Mouse (Mus musculus) ovary, postnatal 36 days (tissue): ENCODE results near the gene Elp5.

Experiments used
- DNase-seq: peaks from one replicate; pipeline ENCODE4 v3.0.0; 2022; ENCODE audit warnings: low spot score, mixed read lengths

The Elp5 gene

GRCm38 (mm10) chr11:70014880-70015558, 32.7 kb upstream of the Elp5 start, which contains the start of gene Acadvl:
Gene Acadvl (minus strand): TSS chr11:70015411.
- DNase-seq: peak; percentile 86

DNA sequence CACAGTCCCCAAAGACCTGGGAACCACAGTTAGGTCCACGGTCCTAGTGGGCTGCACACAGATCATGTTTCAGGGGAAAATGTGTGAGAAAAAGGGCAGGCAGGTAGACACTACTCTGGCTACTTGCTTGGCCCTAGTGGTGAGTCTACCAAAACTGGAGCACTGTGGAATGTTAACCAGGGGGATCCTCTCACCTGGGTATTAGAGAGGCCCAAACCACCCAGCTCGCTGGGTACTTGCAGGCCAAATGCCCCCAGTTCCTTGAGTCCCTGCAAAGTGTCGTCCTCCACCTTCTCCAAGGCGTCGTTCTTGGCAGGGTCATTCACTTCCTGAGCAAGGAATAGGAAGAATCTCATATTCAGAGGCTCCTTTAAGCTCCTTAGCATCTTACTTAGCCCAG, 31.7 kb upstream of the Elp5 start:
- no peak for DNase-seq

GRCm38 (mm10) chr11:70013408-70013807, 31.1 kb upstream of the Elp5 start:
- no peak for DNase-seq

DNA sequence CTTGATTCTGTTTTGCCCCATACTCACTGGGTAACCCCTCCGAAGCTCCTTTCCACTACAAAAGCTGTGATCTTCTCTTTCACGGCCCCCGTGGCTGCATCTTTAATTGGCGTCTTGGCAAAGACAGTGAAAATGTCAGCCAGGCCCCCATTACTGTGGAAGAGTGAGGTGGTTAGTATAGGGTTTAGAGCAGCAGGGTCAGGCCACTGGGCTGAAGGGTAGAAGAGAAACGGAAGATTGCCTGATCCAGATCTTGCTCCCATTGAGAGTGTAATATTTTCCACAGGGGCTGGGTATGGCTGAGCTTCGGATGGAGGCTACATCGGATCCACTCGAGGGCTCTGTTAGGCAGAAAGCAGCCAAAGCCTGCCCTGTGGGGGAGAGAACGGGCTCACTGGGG, 30.6 kb upstream of the Elp5 start:
- DNase-seq: no peak

DNA sequence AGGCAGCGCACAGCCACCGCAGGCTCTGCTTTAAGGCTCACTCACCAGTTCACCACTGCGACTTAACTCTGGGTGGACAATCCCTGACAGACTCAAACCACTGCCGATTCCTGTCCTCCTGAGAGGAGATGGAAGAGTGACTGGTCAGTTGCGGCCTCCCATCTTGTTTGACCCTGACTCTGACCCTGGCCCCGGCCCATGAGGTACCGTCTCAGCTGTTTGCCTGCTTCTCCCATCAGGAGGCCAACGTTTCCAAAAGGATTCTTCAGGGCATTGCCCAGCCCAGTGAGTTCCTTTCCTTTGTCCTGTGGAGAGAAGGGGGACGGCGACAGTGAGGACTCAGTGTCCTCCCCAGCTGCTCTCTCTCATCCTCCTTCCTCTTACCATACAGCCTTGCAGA, 28.6 kb upstream of the Elp5 start:
- DNase-seq: no peak

GRCm38 (mm10) chr11:70010548-70010947, 28.2 kb upstream of the Elp5 start:
- DNase-seq: peak; percentile 3

DNA sequence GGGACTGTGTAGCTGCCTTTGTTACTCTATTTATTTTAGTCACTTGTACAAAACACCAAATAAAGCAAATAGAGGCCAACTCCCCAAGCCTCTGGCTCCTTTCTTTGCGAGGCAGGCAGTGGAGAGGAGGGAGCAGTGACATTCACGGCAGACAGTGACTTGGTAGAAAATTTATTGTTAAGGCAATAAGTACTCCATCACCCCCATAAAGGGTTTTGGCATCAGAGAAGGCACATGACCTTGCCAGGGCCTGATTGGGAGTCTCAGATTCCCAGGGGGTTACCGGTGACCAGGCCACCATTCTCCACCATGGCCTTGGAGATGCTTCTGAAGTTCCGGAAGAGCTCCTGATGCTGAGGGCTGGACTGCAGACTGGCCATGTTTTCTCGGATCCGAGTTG, 27.7 kb upstream of the Elp5 start:
- peak; percentile 2 for DNase-seq

DNA sequence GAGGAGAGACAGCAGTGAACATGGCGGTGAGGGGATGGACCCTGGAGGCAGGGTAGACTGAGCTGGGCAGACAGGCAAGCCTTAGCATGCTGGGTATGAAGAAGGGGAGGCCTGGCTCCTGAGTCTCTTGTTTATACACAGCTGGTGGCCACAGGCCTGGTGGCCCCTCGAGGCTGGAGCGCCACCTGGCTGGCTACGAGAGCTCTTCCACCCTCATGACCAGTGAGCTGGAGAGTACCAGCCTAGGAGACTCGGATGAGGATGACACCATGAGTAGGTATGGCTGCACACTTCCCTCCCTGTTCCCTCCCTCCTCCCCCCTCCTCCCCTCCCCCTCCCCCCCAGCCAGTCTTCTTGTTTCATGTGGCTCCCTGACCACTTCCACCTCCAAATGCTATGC, 23.2 kb upstream of the Elp5 start:
- DNase-seq: no peak

- DNase-seq: no peak
Measured at GRCm38 (mm10) chr11:70002471-70002870, 20.2 kb upstream of the Elp5 start.

GRCm38 (mm10) chr11:70001865-70002264, 19.5 kb upstream of the Elp5 start:
- DNase-seq: no peak

- DNase-seq: no peak
Measured at GRCm38 (mm10) chr11:70001159-70001558, 18.8 kb upstream of the Elp5 start.

DNA sequence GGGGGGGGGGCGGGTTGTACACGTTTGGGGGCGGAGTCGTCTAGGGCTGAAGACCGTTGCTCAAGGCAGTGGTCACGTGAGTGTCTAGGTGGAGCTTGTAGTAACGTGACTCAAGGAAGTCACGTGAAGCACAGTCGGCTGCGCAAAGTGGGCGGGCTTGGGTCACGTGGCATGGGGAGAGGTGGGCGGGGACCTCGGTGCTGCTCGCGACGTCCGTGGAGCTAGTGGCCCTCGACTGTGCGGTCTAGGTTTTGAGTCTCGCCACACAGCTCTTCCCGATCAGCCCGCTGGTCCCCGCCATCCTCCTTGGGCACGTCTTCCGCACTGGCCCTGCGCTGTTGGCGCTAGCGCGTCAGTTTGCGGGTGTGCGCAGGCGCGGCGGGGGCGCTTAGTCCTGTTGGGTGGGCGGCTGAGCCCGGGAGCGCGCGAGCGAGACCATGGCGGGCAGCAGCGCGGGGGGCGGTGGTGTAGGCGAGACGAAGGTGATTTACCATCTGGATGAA, 18.1 kb upstream of the Elp5 start, which contains the start of gene Dvl2:
Gene Dvl2, plus strand, starts transcription at position 200 of the 503 bp plus-strand sequence.
- DNase-seq: peak; percentile 86

DNA sequence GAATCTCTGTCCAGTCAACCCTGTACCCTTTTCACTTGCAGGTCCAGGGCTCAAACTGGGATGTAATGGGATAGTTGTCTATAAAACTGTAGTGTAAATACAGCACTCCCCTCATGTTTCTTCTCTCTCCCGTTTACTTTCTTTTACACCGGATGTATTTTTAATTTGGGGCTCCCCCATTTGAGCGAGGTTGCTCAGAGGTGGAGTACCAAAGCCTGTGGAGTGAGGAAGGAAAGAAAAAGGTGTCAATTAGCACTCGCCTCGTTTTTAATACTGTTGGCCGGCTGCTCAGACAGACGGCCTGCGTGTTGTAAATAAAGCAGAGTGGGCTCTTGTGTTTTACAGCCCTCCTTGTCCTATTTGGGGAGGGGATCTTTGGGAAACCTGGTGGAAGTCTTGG, 17.3 kb upstream of the Elp5 start:
- no peak for DNase-seq

DNA sequence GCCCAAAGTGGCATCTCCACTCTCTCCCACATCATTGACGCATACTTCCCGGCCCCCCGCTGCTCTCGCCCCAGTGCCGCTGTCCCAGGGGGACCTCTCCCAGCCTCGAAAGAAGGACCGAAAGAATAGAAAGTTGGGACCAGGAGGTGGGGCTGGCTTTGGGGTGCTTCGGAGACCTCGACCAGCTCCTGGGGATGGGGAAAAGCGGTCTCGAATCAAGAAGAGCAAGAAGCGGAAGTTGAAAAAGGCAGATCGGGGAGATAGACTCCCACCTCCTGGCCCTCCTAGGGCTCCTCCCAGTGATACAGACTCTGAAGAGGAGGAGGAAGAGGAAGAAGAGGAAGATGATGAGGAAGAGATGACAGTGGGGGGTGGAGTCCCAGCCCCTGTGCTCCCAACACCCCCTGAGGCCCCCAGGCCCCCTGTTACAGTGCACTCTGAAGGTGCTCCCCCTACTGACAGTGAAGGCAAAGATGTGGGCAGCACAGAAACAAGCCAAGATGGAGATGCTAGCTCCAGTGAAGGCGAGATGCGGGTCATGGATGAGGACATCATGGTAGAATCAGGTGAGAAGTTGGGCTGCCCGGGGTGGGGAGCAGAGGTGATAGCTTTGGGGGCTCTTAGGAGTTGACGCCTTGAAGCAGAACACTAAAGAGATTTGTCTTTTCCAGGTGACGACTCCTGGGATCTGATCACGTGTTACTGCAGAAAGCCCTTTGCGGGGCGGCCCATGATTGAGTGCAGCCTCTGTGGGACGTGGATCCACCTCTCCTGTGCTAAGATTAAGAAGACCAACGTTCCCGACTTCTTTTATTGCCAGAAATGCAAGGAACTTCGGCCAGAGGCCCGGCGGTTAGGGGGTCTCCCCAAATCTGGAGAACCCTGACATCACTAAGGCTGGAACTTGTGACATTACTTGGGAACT, 16.5 kb upstream of the Elp5 start:
- DNase-seq: no peak

GRCm38 (mm10) chr11:69997070-69997509, 14.8 kb upstream of the Elp5 start:
- DNase-seq: peak; percentile 93

- peak; percentile 58 for DNase-seq
Measured at GRCm38 (mm10) chr11:69996161-69997061, 14.1 kb upstream of the Elp5 start.

GRCm38 (mm10) chr11:69995391-69995960, 13.2 kb upstream of the Elp5 start, which contains the start of gene Phf23:
Gene Phf23 (plus strand): TSS chr11:69995777.
- peak; percentile 96 for DNase-seq

DNA sequence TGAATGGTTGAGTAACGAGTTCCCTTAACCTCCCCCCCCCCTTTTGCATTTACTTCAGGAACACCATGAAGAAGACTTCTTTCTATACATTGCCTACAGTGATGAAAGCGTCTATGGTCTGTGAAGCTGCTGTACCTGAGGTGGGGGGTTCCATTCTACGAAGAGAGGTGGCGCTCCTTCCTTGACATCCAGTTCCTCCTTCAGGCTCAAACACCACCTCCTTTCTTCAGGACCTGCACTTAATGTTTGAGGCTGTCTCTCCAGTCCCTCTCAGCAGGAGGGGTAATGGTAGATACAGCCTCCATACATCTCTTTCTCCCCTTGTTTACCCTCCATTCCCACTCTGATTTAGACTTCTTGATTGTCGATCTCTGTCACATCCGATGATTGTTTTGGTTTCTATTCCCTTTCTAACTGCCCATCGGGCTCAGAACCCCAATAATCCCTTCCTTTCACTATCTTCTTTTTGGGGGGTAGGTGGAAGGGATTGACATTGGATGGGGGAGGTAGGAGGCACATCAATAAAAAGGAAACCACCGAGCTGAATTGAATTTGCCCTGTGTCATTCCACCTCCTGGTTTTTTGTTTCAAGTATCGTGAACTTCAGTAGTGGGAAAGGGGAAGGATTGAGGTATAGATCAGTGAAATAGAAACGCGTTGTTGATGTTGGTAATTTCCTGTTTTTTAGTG, 12.2 kb upstream of the Elp5 start:
- no peak for DNase-seq

GRCm38 (mm10) chr11:69992932-69993331, 10.6 kb upstream of the Elp5 start:
- no peak for DNase-seq

DNA sequence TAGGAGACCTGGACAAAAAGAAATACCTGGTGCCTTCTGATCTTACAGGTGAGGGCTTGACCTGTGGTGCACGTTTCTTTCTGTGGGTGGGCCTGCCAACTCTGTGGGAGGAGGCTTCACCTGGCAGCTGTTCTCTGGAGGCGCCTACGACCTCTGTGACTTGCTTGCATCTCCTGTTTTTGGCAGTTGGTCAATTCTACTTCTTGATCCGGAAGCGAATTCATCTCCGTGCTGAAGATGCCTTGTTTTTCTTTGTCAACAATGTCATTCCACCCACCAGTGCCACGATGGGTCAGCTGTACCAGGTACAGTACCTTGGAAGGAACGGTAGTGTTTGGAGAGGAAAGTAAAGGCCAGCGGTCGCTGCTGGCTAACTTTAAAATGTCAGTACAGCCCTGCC, 10.1 kb upstream of the Elp5 start:
- no peak for DNase-seq

- no peak for DNase-seq
Measured at GRCm38 (mm10) chr11:69991711-69992110, 9.4 kb upstream of the Elp5 start.
